In genomic region chr16:31606389-31607177, GRCm38 (mm10) we compare ENCODE assay signal across 8 mouse cellular contexts. TPM values are rescaled to one million over a fixed set of nuclear protein-coding genes. Genes with fewer than 3 reads are reported as not detected.
DNase-seq lines count a peak whose midpoint lies in the region; ATAC-seq and TF ChIP-seq lines count a peak whose summit lies in the region.

No protein-coding gene starts in this region.

- TF ChIP-seq EP300 in stomach, postnatal 0 days (optimal IDR thresholded peaks at IDR 0.05) = no peak

- H3K4me1 ChIP-seq in limb, embryonic 10.5 days = peaks cover 7% of the 10 kb centered on the region
- H3K4me1 ChIP-seq in stomach, postnatal 0 days (replicated peaks; ENCODE audit: control insufficient read depth, insufficient read depth) = peaks cover 2% of the 10 kb centered on the region; the same call in 1 of the 2 replicates

- 82% methylated on average over 11 of the region's 11 CpGs for WGBS in limb, embryonic 10.5 days
- WGBS in stomach, postnatal 0 days = 27% methylated on average over 11 of the region's 11 CpGs

- DNase-seq in ovary, postnatal 36 days (ENCODE audit: low spot score) = peak; percentile 22
- no peak for DNase-seq in ovary, adult 18-20 months (ENCODE audit: low spot score)
- peak; percentile 98 for DNase-seq in heart, adult 11 months
- DNase-seq in limb, embryonic 10.5 days (ENCODE audit: low spot score) = no peak
- no peak for DNase-seq in stomach, postnatal 0 days (ENCODE audit: low spot score)
- DNase-seq in urinary bladder, adult 2 months (ENCODE audit: low spot score) = no peak
- DNase-seq in thymus, postnatal 14 days = no peak

- H3K9ac ChIP-seq in stomach, postnatal 0 days (ENCODE audit: low read length) = no peak overlapping the region

- ATAC-seq in stomach, postnatal 0 days (ENCODE audit: low FRiP score, low TSS enrichment) = peak; percentile 52; the same call in 1 of the 2 replicates
- ATAC-seq in CD4-positive, CD25-positive, alpha-beta regulatory T cell, adult 4 months = no peak

- H3K27me3 ChIP-seq in limb, embryonic 10.5 days (ENCODE audit: low read depth, poor library complexity, severe bottlenecking) = no peaks in the 10 kb centered on the region
- no peaks in the 10 kb centered on the region for H3K27me3 ChIP-seq in stomach, postnatal 0 days (ENCODE audit: control insufficient read depth, insufficient read depth, low read length)

- H3K4me3 ChIP-seq in limb, embryonic 10.5 days = no peak overlapping the region
- H3K4me3 ChIP-seq in stomach, postnatal 0 days (ENCODE audit: low read depth, low read length) = no peak overlapping the region

- H3K27ac ChIP-seq in limb, embryonic 10.5 days = peak overlapping the region; percentile 66
- peak overlapping the region; percentile 67 for H3K27ac ChIP-seq in stomach, postnatal 0 days (replicated peaks)

- H3K4me2 ChIP-seq in stomach, postnatal 0 days (replicated peaks; ENCODE audit: low read depth) = no peak overlapping the region

- TF ChIP-seq CTCF in stomach, postnatal 0 days (IDR thresholded peaks at IDR 0.05; ENCODE audit: low read depth) = no peak

- no peaks in the 10 kb centered on the region for H3K9me3 ChIP-seq in limb, embryonic 10.5 days (replicated peaks)
- H3K9me3 ChIP-seq in stomach, postnatal 0 days (ENCODE audit: control insufficient read depth, low read length) = no peaks in the 10 kb centered on the region

- no peaks in the 10 kb centered on the region for H3K36me3 ChIP-seq in limb, embryonic 10.5 days
- H3K36me3 ChIP-seq in stomach, postnatal 0 days (ENCODE audit: control insufficient read depth, insufficient read depth, low read length) = no peaks in the 10 kb centered on the region

RNA-seq across cellular contexts. Expression of gene Dlg1, which starts 56.7 kb away (rescaled TPM):
- polyA plus RNA-seq in limb, embryonic 10.5 days (2016; fragmentation: Nextera tagmentation; extraction: Ambion mirVana) = 31.4 and 33.9 TPM in 2 replicates
- 11.8 and 12.1 TPM in 2 replicates for polyA plus RNA-seq in stomach, postnatal 0 days (2015; fragmentation: Nextera tagmentation; extraction: Ambion mirVana)
- polyA plus RNA-seq in urinary bladder, adult 2 months (2012; rRNA removed) = 68.4 and 72.6 TPM in 2 replicates
- 10 to 100 TPM; 23.9 to 29.4 TPM for polyA plus RNA-seq in CD4-positive, CD25-positive, alpha-beta regulatory T cell, adult 4 months (2017; shearing (Covaris generic))

Comparison
In these comparisons a context has a peak if more than half of its experiments do, and no peak if none do; other contexts are left out.
1. DNase-seq: peak in ovary, postnatal 36 days (single experiment) and heart, adult 11 months (single experiment); none in ovary, adult 18-20 months (single experiment), limb, embryonic 10.5 days (single experiment), stomach, postnatal 0 days (single experiment), urinary bladder, adult 2 months (single experiment) and thymus, postnatal 14 days (single experiment).